Mouse (Mus musculus): ENCODE results near the gene Ly6c1.
A peak's percentile ranks its signal among the peaks of the same experiment; 100 is the strongest.
"Not testable (repeated sequence)": the region's sequence is repeated elsewhere in the genome, so short reads cannot be mapped to it uniquely, and the experiment has no call there.

Ly6c1 gene

DNA sequence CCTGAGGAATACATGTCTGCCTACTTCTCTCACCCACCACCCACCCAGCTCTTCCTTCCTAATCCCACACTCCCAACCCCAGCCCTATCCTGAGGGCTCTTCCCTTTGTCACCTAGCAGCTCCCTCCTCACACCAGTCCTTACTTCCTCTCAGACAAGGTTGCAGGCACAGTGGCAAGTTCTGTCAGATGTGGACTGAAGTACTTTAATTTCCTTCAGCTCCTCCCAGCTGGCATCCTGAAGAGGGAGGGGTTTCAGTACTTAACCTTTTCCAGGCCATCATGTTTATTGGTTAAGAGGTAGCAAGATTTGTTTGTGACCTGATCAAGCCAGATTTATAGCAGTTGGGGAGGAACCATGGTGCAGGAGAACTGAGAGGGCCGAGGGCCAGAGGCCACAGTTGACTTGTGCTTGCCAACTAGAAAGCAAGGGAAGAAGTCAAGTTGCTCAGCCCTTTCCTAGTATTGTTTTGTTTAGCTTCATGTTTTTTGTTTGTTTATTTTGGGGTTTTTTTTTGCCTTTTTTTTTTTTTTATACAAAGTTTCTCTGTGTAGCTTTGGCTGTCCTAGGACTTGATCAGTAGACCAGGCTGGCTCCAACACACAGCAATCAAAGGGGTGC lies at the start of gene Ly6c1:
TSS of gene Ly6c1 (minus strand) at position 189 of the 620 bp plus-strand sequence.
- DNase-seq (ENCODE audit: low read depth, low spot score): not testable (repeated sequence)

DNA sequence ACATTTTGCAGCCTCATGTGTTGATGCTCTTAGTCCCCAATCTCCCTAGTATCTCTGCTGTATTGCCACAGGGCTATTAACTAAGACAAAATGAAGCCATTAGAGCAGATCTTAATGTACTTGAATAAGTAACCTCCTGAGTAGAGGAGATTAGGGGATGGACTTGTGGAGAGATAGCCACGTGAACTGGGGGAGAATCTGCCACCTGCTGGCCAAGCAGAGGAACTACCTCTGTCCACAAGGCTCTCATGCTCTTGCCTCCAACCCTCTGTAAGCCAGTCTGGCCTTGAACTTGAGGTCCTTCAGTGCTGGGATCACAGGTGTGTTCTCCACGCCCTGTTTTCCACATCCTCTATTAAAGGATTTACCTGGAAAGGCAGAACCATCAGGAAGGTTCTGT lies 39.4 kb upstream of the Ly6c1 start:
- not testable (repeated sequence) for DNase-seq (ENCODE audit: low read depth, low spot score)

DNA sequence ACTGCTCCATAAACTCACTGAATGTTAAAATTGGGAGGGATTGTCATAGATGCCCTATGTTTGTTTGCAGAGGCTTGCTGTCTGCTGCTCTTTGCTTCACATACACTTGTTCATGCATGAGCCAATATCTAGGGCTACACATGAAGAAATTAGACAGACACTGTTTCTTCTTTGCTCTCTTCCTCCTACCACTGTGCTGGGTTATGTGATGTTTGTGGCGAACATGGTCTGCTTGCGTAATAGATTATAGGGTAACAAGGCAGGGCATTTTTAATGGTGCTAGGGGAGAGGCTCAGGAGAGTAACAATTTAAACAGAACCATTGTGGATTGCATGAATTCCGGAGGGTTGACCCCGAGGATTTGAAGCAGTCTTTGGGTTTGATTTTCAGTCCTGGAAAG lies 21.3 kb upstream of the Ly6c1 start:
- no peak for DNase-seq (ENCODE audit: low read depth, low spot score)

DNA sequence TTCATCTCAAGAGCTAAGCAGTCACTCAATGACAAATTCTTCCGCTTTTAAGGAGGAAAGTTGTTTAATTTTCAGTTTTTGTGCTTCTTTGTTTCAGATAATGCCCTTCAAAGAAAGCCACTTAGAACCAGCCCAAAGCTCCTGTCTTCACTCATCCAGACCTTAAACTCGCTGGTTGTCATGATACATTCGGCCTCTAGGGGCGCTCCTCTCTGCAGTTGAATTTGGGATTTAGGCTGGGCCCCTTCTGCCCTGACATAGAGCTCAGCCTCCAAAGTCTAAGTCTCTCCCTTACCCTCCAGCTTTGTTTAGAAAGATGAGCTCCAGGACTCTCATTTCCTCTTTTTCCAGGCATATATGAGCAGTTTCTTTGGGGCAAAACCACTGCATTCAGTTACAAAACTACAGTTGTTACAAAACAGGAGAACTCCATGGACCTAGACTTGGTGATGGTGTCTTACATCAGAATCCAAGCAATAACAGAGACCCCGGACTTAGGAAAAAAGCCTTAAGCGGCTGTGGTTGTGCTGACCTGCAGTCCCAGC lies 13.5 kb upstream of the Ly6c1 start:
- peak; percentile 14 for DNase-seq (ENCODE audit: low read depth, low spot score)

DNA sequence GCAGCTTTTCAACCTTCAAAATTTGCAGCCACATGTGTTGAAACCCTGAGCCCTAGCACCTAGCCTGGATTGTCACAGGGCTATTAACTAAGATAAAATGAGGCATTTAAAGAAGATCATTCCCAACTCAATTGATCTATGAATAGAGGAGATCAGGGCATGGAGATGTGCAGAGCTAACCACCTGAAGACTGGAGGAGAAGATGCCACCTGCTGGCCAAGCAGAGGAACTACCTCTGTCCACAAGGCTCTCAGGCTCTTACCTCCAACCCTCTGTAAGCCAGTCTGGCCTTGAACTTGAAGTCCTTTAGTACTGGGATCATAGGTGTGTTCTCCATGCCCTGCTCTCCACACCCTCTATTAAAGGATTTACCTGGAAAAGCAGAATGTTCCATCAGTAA lies 11.9 kb upstream of the Ly6c1 start:
- no peak for DNase-seq (ENCODE audit: low read depth, low spot score)

DNA sequence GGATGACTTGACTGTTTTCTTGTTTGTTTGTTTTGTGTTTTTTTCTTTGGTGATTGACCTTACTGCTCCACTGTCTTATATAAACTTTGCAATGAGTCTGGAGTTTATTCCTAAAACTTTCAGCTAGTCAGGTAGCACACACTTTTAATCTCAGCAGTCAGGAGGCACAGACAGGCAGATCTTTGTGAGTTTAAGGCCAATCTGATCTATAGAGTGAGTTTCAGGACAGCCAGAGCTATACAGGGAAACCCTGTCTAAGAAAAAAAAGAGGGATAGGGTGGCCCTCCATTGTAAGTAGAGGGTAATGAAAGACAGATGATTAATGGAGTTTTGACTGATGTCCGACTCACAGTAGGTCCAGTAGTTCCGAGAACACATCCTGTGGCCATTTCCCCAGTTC lies 7.4 kb upstream of the Ly6c1 start:
- no peak for DNase-seq (ENCODE audit: low read depth, low spot score)

DNA sequence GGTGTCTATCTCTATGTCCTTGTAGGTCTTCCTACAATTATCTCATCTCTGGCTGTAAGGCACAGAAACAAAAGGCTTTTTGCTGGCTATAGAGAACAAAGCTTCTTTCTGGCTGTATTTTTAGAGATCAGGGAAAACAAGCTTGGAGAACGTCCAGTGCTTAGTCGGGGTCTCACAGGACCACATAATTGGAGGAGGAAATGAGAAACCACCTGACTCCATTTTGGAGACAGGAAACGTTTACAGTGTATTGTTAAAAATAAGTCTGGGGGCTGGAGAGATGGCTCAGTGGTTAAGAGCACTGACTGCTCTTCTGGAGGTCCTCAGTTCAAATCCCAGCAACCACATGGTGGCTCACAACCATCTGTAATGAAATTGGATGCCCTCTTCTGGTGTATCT lies 6.8 kb upstream of the Ly6c1 start:
- DNase-seq (ENCODE audit: low read depth, low spot score): not testable (repeated sequence)

DNA sequence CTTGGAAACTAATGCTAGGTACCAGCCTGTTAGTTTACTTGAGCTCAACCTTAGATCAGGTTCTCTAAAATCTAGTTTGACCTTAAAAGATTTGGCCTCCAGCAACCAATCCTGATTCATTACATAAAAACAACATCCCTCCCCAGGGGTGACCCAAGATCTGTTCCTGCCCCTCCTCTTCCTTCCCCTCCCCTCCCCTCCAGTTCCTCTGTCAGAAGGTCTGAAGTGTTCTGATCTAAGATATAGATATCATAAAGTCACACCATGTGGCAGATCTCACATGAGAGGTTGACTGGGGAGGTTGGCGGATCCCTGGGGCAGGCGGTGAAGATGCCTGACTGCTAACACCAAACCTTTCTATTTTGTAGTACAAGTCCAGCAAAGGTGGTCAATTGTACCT lies 3.8 kb upstream of the Ly6c1 start:
- DNase-seq (ENCODE audit: low read depth, low spot score): not testable (repeated sequence)

DNA sequence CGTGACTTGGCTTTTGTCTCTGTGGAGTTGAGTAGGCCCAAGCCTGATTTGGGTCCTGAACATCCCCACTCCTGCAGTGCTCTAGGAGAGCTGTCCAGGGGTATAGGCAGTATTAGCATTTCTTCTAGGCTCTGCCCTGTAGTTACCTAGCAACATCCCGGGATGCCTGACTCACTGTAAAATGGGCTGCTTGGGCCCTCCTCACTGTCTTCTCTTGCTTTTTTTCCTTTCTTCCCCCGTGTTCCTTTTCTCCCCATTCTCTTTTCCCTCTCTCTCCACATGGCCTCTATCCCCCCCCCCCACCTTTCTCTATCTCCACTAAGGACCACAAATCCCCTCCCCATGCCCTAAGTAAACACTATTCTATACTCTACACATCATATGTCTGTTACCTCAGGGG lies 2.5 kb upstream of the Ly6c1 start:
- DNase-seq (ENCODE audit: low read depth, low spot score): not testable (repeated sequence)

DNA sequence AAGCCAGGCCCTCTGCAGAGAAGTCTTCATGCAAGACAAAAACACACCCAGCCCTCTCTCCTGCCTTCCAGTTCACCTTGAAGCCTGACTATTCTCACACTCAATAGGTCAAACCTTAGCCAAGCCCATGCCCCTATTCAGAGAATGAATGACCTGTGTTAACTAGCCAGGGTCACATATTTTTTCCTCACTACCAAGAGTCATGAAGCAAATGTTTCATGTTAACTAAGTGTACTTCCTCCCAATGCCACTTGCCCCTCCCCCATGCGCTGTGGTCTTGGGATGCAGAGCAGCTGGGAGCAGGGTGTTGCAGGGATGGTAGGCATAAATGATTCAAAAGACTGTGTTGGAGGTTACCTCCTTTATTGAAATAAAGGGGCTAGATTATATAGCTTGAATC lies 2.0 kb upstream of the Ly6c1 start:
- DNase-seq (ENCODE audit: low read depth, low spot score): not testable (repeated sequence)

DNA sequence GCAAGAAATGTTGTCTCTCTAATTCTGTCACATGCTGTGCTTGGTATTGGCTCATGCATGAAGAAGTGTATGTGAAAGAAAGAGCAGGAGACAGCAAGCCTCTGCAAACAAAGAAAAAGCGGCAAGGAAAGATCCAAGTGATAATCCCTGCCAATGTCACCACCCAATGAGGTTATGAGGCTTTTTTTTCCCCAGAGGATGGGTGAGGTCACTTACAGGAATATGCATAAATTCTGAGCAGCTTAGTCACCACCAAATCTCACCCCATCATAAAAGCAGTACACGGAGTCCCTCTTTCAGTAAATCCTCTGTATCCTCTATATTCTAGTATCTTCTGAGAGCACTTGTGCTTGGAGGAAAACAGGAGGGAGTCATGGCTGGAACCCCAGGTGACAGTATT lies 1.2 kb upstream of the Ly6c1 start:
- not testable (repeated sequence) for DNase-seq (ENCODE audit: low read depth, low spot score)

DNA sequence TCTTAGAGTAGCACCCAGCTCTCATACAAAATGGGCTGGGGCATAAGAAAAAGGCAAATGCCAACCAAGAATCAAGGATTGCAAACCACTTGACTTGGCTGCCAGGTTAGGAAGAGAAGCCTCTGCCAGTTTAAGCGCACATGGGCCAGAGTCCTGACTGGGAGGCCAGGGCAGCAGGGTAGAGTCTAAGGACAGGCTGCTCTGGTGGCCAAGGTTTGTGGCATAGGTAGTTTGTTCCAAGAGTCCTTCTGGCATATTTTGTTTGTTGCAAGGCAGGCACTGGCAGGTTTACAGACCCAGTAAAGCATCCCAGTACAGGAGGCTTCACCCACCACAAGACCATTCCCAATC lies 685 bp downstream of the Ly6c1 start:
- not testable (repeated sequence) for DNase-seq (ENCODE audit: low read depth, low spot score)

DNA sequence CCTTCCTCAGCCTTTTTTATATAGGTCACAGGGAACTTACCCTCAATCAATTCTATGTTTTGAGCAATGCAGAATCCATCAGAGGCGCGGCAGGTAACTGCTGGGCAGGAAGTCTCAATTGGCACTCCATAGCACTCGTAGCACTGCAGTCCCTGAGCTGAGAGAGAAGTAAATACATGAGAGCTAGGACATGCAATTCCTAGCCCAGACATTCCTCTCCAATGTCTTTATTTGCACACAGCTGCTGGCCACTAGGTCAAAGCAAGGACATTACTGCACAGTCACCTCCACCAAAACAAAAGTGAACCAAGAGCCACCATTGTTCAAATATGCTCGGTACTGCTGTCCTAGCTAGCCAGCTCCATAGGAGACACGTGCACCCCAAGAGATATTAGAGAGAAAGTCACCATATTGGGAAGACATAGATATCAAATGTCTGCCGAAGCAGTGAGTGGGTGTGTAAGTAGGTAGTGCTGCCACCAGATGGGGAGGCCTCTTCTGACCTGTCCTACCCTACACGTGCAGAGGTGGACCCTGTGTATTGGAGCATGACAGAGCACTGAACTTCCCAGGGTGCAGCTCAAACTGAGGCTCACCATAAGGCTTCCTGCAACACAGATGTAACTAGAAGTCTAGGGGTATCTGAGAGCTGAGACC lies 1.2 kb downstream of the Ly6c1 start:
- not testable (repeated sequence) for DNase-seq (ENCODE audit: low read depth, low spot score)

DNA sequence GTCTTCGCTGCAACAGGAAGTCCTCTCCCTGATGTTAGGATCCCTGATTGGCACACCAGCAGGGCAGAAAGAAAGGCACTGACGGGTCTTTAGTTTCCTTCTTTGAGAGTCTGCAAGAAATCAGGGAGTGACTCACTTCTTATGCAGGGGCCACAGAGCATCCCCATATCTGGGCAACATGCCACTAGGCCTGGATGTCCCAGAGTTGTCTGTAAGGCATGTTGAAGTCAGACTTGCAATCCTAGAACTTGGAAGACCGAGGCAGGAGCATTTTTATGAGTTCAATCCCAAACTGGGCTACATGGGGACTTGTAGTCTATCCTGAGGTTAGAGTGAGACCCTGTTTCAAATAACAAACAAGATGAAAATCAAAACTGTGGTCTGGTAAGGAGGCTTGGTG lies 3.1 kb downstream of the Ly6c1 start:
- not testable (repeated sequence) for DNase-seq (ENCODE audit: low read depth, low spot score)

DNA sequence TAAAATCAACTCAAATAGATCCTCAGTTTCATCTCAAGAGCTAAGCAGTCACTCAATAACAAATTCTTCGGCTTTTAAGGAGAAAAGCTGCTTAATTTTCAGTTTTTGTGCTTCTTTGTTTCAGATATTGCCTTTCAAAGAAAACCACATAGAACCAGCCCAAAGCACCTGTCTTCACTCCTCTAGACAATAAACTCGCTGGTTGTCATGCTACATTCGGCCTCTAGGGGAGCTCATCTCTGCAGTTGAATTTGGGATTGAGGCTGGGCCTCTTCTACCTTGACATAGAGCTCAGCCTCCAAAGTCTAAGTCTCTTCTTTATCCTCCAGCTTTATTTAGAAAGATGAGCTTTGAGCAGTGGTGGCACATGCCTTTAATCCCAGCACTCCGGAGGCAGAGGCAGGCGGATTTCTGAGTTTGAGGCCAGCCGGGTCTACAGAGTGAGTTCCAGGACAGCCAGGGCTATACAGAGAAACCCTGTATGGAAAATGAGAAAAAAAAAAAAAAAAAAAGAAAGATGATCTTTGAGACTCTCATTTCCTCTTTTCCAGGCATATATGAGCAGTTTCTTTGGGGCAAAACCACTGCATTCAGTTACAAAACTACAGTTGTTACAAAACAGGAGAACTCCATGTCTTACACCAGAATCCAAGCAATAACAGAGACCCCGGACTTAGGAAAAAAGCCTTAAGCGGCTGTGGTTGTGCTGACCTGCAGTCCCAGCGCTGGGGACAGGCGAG lies 27.4 kb downstream of the Ly6c1 start:
- not testable (repeated sequence) for DNase-seq (ENCODE audit: low read depth, low spot score)

DNA sequence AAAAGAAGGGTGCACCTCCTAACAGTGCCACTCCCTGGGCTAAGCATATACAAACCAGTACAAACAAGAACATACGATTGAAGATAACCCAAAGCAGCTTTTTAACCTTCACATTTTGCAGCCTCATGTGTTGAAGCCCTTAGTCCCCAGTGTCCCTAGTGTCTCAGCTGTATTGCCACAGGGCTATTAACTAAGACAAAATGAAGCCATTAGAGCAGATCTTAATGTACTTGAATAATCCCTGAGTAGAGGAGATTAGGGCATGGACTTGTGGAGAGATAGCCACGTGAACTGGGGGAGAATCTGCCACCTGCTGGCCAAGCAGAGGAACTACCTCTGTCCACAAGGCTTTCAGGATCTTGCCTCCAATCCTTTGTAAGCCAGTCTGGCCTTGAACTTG lies 29.2 kb downstream of the Ly6c1 start:
- peak; percentile 21 for DNase-seq (ENCODE audit: low read depth, low spot score)
